Mouse (Mus musculus) bone marrow macrophage, adult 2 months (primary cell): ENCODE data around the gene Bdh2.

Experiments
- CTCF ChIP-seq: IDR thresholded peaks from 2 replicates; pipeline ENCODE4 v1.5.1; 2012; ENCODE audit warnings: low read depth, mild to moderate bottlenecking, low read length, moderate library complexity
- POLR2A ChIP-seq: IDR thresholded peaks from 2 replicates; pipeline ENCODE4 v1.6.1; 2012; ENCODE audit warnings: mild to moderate bottlenecking, low read depth, low read length, borderline replicate concordance

DNA sequence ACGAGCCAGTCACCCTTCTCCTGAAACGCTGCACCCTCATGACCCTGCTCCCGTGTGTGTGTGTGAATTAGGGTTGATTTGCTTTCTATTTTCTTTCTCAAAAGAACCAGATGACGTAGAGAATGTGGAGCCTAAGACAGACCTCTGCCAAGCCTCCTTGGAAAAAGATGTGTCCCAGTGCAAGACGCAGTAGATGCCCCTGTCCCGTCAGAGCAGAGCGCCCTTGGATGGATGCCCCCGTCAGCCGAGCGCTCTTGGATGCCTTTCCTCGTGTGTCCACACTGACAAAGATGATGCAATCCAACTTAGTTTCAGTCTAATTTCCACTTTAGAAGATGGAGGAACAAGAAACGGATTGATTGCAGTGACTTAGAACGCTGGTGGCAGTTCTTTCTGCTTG lies 8.0 kb upstream of the Bdh2 start:
- no peak for TF ChIP-seq CTCF
- TF ChIP-seq POLR2A = no peak
